Mouse (Mus musculus): ENCODE measurements around the gene Smim10l1. TPM values are rescaled to one million over a fixed set of nuclear protein-coding genes. Genes with fewer than 3 reads are reported as not detected.

Gene Smim10l1
- total RNA-seq (2021) = 96.7 and 115 TPM in 2 replicates
- long read RNA-seq, transcript Smim10l1-204 (3 exons, 574 nt) = minor isoform, 6 of 222 reads
- long read RNA-seq, transcript Smim10l1-201 (1 exons, 2,842 nt) = major isoform, 210 of 222 reads
- long read RNA-seq, partial matches to known transcripts = 0 of 222 reads
- long read RNA-seq, other reads (novel, unspliced or antisense) = 5 of 222 reads

- DNase-seq = no peak
These were observed at the start of gene Smim10l1 for GRCm38 (mm10) chr6:133104609-133104921. Gene Smim10l1 (plus strand): TSS chr6:133104909.

GRCm38 (mm10) chr6:133055716-133056115 is 49.0 kb upstream of the Smim10l1 start, which contains the start of gene Tas2r140:
Gene Tas2r140 (minus strand): TSS chr6:133055816.
- DNase-seq = no peak

- no peak for DNase-seq
These were observed 12.5 kb upstream of the Smim10l1 start for GRCm38 (mm10) chr6:133092226-133092625.

DNA sequence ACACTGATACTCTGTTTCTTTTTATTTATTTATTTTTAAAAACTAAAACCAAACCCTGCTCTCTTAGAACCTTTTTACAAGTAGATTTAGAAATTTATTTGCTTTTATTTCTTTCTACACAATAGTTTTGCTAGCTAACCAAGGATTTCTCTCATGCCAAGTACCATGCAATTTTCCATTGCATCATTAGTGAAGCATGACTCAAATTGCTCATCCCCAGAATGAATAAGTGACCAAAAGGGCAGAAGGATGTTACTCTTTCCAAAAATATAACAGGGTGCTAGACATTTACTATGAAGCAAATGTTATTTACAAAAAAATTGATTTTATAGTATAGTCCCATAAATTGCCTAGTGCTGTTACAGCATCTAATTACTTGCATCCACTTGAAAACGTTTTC is 2.3 kb upstream of the Smim10l1 start:
- DNase-seq = no peak

DNA sequence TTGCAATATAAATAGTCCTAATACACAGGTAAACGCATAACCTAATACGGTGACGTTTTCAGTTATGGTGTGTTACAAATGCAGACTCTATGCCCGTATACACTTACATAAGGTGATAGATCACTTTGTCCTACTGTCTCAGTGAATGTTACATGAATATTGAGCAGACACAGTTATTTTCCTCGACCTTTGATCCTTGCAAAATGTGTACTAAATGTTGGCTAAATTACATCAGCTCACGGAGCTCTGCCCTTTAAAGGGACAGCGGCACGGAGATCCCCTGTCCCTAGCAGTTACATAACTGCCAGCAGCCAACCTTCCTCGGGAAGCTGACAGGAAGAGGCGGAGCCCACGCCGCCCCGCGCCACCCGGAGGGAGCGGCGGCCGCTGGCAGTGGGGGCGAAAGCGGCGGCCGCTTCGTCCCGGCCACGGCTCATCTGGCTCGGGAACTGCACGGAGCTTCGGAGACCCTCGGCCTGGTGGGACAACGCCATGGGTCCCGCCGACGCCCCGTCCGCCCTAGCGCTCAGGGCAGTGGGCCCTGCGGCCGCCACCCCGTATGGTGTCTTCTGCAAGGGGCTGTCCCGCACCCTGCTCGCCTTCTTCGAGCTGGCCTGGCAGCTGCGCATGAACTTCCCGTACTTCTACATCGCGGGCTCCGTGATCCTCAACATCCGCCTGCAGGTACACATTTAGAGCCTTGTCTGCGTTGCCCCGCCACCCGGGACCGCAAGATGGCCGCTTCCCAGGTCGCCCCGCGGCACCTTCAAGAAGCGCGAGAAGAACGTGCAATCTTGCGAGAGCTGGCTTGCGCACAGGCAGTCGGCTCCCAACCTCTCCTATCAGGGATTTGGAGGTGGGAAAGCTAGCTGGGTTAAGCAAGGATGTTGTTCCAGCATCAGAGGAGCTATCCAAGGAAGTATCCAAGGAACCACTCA is 482 bp downstream of the Smim10l1 start:
- DNase-seq = peak; percentile 88

Other genes with a start within 250 kb of the Smim10l1 start
- gene Tas2r116, start 249.5 kb upstream of the Smim10l1 start, total RNA-seq (2021) = not detected in 2 replicates
- not detected in 2 replicates for gene Tas2r110, start 236.9 kb upstream of the Smim10l1 start, total RNA-seq (2021)
- gene Tas2r113, start 211.9 kb upstream of the Smim10l1 start, total RNA-seq (2021) = not detected in 2 replicates
- gene Tas2r125, start 195.3 kb upstream of the Smim10l1 start, total RNA-seq (2021) = not detected in 2 replicates
- gene Tas2r129, start 153.8 kb upstream of the Smim10l1 start, total RNA-seq (2021) = not detected in 2 replicates
- gene Tas2r131, start 147.0 kb upstream of the Smim10l1 start, total RNA-seq (2021) = not detected in 2 replicates
- gene Tas2r109, start 123.9 kb upstream of the Smim10l1 start, total RNA-seq (2021) = not detected in 2 replicates
- not detected in 2 replicates for gene Tas2r103, start 67.8 kb upstream of the Smim10l1 start, total RNA-seq (2021)
- not detected in 2 replicates for gene Tas2r140, start 49.1 kb upstream of the Smim10l1 start, total RNA-seq (2021)
- gene 5530400C23Rik, start 187.3 kb downstream of the Smim10l1 start, total RNA-seq (2021) = not detected in 2 replicates

All from adrenal gland, postnatal 25 days (tissue).